Mouse (Mus musculus): Measurements from ENCODE around the gene Dgkb.

DNA sequence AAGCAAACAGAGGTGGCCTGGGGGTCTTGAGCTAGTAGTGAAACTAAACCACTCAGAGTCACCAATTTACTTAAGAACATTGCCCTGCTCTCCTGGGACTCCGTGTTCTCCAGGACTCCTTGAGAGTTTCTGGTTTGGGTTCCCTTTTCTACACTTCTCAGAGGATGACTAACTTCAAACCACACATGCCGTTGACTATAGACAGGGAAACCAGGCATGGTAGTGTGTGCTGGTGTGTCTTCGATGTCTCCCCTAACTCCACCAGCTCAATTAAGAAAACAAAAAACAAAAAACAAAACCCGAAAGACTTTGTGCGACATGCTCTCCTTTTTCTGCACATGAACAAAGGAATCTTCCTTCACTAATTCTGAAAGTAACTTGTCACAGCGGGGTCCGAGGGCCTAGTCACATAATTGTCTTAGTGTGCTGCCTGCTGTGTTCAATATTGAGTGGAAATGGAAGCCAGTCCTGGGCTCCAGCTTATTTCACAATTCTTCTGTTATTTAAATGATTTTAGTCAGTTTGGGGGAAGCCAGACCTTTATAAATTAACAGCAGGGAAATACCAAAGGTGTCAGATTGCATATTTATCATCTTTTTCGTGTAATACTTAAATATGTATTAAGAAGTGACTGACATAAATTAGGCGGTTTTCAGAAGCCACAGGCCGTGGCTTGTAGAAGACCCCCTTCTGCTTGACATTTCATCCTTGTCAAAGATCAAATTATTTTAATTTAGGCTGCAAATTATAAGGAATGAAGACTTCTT, 618.0 kb downstream of the Dgkb start:
- no peak for TF ChIP-seq POLR2A (IDR thresholded peaks at IDR 0.05; ENCODE audit: insufficient read length, low read depth)
- TF ChIP-seq CEBPB (IDR thresholded peaks at IDR 0.05; ENCODE audit: insufficient read depth, poor library complexity, severe bottlenecking) = no peak
- no peak for TF ChIP-seq MYOG (IDR thresholded peaks at IDR 0.05; ENCODE audit: control insufficient read depth in 1 of 3, insufficient read depth in 1 of 3, insufficient read length in 2 of 3, low read depth in 2 of 3)
- TF ChIP-seq USF1 (IDR thresholded peaks at IDR 0.05; ENCODE audit: low read depth) = no peak
